Mouse (Mus musculus): ENCODE results near the gene Pcgf6. TPM values are rescaled to one million over a fixed set of nuclear protein-coding genes. Genes with fewer than 3 reads are reported as not detected.
"Not testable (repeated sequence)": the region's sequence is repeated elsewhere in the genome, so short reads cannot be mapped to it uniquely, and the experiment has no call there.

Pcgf6 gene
- total RNA-seq, 2 experiments from 2014 or later, result 17.3 to 19.0 TPM

DNA sequence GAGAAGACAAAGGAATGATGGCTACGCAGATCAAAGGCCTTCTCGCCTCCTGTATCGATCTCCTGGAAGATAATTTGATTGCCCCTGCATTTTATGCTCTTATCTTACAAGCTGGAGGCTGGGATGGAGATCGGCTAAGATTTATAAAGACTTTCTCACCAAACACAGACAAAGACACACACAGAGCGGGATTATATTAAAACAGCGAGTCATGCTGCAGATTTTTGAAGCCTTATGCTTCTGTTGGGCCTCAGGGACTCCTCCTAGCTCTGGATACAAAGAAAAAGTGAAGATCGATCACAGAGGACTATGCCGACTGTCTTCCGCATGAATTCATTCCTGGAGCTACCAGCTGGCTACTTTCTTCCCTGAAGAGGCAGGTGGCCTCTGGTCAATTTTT is 20.9 kb downstream of the Pcgf6 start:
- DNase-seq (ENCODE audit: low spot score in 2 of 2), result no peak

DNA sequence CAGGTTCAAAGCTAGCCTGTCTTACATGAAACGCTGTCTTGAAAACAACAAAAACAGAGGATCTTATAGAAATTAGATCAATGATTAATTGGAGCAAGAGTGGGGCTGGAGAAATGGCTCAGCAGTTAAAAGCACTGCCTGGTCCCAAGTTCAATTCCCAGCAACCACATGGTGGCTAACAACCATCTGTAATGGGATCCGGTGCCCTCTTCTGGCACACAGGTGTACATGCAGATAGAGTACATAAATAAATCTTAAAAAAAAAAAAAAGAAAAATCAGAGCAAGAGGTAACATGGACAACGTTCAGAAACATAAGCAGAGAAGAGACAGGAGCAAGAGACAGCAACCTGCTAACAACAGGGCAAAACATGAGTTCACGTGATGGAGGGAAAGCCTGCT is 24.2 kb downstream of the Pcgf6 start:
- no peak for DNase-seq (ENCODE audit: low spot score in 2 of 2)

DNA sequence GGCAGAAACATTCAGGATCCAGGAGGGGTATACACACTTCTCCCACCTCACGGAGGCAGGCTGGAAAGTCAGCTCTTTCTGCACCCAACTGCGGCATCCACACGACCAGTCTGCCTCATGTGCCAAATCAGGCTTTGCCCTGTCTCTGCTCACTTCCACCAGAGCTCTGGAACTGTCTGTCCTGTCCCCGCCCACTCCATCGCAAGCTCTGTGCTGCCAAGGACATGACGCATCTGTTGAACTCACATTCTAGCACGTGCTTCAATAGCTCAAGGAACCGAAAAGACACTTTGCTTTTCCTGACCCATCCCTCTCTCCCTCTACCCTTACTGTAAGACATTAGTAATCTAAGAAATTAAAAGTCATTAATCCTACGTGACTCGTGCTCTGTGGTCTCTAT is 25.8 kb downstream of the Pcgf6 start:
- peak; percentile 60 to 64 for DNase-seq (ENCODE audit: low spot score in 2 of 2)

DNA sequence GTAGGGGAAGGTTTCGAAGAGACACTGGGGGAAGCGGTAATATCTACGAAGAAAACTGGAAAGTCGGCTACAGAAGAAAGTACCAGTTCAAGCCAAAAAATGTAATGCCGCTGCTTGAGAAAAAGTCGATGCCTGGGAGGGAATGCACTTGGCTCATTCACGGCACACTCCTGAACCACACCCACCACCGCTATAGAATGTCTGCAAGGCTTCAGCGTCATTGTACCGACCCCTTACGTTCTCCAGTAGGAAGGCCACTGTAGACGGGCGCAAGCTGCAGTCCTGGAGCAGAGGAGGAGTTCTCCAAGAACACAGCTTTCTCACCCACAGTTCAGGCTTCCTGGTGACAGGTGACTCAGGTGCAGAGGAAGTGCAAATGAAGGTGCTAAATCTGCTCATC is 27.2 kb downstream of the Pcgf6 start:
- DNase-seq (ENCODE audit: low spot score in 2 of 2), result no peak

DNA sequence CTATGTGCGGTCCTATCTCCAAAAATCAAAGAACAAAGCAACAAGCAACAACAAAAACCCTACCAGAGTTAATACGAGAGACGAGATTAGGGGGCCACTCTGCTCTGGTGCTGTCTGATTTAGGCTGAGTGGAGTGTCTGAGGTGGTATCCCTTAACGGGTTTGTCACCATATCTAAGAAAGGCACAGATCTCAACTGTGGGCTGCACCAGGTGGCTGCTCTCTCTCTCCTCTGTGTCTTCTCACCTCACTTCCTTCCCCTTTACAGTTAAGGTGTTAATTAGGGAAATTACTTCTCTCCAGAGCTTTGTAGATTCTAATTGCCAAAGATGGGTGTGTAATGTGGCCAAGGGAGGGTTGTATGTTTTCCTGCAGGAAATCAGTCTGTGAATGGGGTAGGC is 28.0 kb downstream of the Pcgf6 start:
- no peak for DNase-seq (ENCODE audit: low spot score in 2 of 2)

DNA sequence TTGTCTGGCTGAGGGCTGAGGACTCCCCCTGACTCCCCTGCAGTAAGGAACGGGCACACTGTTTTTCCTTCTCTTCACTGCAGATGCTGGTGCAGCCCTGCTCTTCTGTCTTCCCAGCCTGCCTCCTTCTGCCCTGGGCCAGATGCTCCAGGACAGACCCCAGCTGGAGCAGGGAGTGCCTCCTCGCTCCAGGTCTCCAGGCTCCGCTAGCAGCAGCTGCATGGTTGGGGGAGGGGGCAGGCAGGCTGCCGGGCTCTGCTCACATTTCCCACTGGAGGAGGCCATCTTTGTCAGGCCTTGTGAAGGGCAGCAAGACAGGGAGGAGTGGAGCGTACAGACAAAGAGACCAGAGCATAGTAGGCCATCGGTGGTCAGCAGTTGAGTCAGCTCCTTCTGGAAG is 31.4 kb downstream of the Pcgf6 start:
- DNase-seq (ENCODE audit: low spot score in 2 of 2), result no peak

DNA sequence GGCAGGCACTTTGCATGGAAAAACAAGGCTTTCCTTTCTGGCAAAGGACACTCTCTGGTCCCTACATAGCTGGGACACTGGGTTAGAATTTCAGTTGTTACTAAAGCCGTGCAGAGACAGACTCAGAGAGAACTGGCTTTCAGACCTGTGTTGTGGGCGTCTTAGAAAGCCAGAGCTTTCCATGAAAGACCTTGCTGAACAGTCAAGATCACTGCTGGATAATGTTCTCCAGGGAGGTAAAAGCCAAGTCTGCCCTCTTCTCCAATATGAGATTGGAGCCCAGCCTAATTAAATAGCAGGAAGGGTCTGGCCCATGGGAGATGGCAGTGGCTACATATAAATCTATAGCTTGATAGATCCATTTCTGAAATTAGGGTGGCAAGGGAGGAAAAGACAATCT is 32.4 kb downstream of the Pcgf6 start:
- DNase-seq (ENCODE audit: low spot score in 2 of 2), result no peak

DNA sequence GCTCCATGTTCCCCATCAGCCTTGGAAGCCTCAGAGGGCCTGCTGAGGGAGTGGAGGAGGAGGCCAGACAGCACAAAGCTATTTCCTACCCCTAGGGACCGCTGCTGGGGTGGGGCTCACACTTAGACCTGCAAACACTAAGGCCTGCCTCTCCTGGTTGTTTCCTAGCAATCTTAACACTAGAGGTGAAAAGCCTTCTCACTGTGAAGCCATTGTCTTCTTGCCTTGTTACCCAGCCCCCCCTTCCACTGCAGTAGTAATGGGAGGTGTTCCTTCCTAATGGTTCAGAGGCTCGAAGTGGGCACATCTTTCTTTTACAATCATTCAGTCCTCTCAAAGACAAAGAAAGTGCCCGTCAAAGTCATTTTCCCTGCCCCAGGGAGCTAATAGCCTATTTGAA is 32.9 kb downstream of the Pcgf6 start:
- no peak for DNase-seq (ENCODE audit: low spot score in 2 of 2)

DNA sequence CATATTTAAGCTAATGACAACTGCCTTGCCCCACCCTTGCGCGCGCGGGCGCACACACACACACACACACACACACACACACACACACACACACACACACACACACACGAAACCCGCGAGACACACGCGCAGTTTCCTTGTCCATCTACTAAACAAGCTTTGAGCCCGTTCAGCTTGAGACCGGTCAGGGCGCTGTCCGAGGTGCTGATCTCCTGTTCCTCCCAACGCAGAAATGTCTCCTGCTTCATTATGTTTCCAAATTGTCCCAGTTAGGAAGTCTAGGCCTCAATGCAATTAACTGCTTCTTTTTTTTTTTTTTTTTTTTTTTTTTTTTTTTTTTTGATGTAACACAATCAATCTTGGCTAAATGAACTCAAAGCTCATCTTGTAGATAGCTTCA is 34.2 kb downstream of the Pcgf6 start:
- DNase-seq (ENCODE audit: low spot score in 2 of 2), result peak in 1 of 2 experiments; percentile 41

DNA sequence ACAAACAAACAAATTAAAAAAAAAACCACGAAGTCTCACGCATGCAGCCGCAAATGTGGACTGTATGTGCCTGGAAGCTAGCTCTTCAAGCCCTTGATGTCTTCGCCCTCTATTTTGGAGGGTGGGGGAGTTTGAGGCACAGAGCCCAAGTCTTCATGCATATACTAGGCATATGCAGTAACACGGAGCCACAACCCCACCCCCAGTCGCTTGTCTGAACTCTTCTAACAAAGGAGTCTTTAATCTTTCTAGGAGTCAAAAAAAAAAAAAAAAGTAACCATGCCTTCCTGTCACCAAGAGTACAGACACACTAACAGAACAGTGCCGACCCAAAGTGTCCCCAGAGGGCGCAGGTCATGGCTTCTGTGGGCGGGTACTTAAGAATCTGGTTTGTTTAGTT is 34.7 kb downstream of the Pcgf6 start:
- DNase-seq (ENCODE audit: low spot score in 2 of 2), result no peak

DNA sequence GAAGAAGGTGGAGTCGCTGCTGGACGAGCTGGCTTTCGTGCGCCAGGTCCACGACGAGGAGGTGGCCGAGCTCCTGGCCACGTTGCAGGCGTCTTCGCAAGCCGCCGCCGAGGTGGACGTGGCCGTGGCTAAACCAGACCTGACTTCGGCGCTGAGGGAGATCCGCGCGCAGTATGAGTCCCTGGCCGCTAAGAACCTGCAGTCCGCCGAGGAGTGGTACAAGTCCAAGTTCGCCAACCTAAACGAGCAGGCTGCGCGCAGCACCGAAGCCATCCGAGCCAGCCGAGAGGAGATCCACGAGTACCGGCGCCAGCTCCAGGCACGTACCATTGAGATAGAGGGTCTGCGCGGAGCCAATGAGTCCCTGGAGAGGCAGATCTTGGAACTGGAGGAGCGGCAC is 35.3 kb downstream of the Pcgf6 start:
- DNase-seq (ENCODE audit: low spot score in 2 of 2), result peak in 1 of 2 experiments; percentile 34

DNA sequence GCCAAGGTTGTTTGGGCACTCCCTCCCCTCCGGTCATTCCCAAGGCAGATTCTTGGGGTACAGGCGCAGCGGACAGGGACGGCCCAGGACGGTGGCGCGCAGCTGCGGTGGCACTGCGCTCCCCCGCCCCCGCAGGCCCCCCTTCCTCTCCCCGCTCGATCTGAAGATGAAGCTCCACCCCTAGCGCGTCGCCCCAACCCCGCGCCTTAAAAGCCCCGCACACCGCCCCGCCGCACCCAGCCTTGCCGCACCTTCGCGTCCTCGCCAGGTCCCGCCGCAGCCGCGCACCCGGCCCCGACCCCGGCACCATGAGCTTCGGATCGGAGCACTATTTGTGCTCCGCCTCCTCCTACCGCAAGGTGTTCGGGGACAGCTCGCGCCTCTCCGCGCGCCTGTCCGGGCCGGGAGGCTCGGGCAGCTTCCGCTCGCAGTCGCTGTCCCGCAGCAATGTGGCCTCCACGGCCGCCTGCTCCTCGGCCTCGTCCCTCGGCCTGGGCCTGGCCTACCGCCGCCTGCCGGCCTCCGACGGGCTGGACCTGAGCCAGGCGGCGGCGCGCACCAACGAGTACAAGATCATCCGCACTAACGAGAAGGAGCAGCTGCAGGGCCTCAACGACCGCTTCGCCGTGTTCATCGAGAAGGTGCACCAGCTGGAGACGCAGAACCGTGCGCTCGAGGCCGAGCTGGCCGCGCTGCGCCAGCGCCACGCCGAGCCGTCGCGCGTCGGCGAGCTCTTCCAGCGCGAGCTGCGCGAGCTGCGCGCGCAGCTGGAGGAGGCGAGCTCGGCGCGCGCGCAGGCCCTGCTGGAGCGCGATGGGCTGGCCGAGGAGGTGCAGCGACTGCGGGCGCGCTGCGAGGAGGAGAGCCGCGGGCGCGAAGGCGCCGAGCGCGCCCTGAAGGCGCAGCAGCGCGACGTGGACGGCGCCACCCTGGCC is 36.0 kb downstream of the Pcgf6 start, which contains the start of the genes Ina and Nt5c2:
Gene Ina, plus strand, starts transcription at position 252 of the 935 bp plus-strand sequence.
Gene Nt5c2, minus strand, starts transcription at position 707 of the 935 bp plus-strand sequence.
- peak; percentile 74 to 80 for DNase-seq (ENCODE audit: low spot score in 2 of 2)

DNA sequence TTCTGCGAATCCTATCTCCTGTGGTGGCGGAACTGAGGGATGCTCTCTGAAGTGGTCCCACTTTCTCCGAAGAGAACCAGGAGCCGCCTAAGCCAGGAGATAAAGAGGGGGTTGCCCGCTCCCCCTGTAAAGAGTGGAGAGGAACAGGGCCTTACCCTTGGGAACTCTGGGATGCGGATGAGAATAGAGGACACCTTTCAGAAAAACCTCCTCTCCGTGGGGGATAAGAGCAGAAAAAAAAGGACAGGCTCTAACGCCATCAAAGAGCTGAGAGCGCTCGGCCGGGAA is 36.6 kb downstream of the Pcgf6 start:
- DNase-seq (ENCODE audit: low spot score in 2 of 2), result no peak

DNA sequence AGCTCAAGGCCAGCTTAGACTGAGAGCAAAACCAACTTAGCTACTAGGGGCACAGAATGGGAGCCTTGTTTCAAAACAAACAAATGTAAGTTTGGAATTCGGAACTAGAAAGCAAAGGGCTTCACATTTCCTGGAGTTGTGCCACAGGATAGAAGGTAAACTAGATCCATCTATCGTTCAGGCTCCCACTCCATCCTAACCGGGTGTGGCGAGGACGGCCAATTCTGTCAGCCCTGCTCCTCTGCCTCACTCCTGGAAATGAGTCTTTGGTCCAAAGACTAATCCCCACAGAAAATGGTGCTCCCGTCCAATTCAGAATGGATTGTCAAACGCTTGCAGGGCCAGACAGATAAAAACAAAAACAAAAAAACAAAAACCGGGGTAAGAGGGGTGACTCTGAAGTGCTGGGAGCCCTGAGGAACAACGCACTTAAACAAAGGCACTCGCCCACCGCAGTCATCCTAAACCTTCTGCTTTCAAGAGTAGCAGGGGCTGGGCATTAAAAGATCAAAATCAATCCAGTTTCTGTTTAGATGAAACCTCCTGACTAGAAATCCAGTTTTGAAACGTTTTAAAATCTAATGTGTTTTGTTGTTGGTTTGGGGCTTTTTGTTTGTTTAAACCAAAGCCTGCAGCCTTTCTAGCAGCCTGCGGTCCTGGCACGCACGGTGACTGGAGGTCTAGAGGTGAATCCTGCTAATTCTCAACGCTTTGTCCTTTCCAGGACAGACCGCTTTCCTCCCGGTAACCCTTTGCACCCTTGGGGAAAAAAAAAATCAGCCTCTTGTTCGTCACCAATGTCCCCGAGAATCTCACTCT is 37.2 kb downstream of the Pcgf6 start:
- DNase-seq (ENCODE audit: low spot score in 2 of 2), result no peak

DNA sequence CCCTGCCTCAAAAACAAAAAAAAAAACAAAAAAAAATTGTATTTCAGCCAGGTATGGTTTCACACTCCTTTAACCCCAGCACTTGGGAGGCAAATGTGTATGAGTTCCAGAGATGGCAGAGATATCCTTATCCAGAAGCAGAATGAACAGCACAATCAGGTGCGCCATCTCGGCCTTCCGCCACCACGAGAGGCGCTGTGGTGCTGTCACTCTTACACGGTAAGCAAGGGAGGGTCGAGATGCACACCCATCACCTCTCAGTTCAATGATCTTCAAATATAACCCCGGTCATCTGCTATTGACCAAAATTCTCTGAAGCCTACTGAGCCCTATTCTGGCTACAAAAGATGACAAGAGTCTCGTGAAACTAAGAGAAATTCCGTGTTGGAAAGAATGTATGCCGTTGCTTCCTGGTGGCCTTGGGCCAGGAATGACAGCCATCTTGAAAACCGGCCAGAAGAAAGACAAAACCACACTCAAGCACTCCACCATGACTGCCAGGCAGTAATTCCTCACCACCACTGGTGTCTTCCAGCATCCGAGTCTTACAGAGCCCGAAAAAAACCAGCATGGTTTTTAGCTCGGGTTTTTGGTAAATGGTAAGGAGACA is 38.1 kb downstream of the Pcgf6 start:
- DNase-seq (ENCODE audit: low spot score in 2 of 2), result no peak

DNA sequence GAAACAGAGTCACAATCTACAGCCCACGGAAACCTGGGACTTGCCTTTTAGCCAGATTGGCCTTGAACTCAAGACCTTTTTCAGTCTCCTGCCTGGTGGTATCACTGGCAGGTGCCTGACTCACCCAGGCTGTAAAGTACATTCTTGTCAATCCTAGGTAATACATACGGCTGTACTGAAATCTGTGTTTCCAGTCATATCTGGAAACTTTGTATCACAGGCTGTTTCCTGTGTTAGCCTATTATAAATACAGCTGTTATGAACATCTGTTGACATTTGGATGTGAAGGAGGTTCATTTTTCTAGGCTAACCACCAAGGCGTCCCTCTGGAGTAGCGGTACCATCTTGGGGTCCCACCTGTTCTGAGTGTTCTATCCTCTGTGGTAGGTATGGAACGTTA is 40.8 kb downstream of the Pcgf6 start:
- DNase-seq (ENCODE audit: low spot score in 2 of 2), result no peak

DNA sequence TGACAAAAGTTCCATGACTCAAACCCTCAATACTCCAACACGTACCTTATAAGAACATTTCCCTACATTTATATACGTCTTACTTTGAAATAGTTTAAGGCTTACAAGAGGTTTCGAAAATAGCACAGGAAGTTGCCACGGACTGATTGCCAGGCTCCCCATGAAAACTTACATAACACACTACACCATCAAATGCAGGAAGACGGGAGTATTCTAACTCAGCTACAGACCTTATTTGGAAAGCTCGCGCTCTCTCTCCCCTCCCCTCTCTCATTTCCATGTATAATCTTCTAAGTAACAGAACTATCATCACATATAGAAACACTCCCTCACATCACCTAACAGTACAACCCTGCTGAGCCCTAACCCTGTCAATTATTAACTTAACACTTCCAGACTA is 41.3 kb downstream of the Pcgf6 start:
- no peak for DNase-seq (ENCODE audit: low spot score in 2 of 2)

DNA sequence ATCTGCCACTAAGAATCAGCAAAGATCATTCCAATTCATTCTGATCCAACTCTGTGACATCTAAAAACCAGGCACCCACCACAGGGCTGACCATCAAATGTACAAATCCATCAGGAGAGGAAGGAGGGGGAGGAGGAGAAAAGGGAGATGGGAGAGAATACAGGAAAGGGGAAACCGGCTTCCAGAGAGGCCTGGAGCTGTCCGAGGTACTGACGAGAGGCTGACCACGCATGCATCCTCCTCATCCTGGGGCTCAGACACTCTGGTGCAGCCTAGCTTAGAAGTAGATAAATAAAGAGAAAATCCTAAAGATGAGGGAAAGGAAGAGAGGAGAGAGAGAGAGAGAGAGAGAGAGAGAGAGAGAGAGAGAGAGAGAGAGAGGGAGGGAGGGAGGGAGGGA is 44.4 kb downstream of the Pcgf6 start:
- no peak for DNase-seq (ENCODE audit: low spot score in 2 of 2)

DNA sequence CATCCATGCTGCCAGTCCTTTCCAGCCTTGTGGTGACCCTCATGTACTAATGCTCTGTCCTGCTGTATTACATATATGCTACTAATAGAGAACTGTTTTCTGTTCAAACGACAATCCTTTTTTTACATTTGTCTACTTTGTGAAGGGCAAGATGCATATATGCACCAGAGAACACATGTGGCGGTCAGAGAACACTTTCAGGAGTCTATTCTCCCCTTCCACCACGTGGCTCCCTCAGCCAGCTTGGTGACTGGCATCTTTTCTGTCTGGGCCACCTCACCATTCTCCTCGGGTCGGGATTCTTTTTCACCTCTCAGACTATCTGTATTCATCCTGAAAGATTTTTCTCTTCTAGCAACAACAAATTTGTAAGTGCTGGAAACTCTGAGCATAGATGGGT is 44.8 kb downstream of the Pcgf6 start:
- DNase-seq (ENCODE audit: low spot score in 2 of 2), result no peak

DNA sequence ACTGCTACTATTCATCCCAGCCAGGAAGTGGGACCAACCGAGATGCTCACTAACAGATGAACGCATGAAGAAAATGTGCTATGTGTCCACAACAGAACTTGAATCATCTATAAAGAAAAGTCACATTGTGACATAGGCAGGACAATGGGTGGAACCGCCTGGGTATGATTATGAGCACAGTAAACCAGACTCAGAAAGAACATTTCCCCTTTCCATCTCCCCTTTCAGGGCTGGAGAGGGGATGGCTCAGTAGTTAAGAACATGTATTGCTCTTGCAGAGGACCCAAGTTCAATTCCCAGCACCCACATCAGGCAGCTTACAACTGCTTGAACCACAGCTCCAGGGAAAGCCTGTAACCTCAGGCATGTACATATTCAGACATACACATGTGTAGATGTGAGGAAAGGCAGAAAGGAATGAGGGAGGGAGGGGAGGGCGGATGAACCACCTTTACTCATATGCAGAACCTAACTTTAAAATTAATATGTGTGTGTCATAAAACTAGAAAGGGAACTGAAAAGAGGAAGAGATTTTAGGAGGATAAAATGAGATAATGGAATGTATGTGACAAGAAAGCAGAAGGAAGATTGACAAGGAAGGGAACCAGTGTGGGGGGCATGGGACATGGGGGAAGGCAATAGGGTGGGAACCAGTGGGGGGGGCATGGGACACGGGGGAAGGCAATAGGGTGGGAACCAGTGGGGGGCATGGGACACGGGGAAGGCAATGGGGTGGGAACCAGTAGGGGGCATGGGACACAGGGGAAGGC is 46.8 kb downstream of the Pcgf6 start:
- no peak for DNase-seq (ENCODE audit: low spot score in 2 of 2)

DNA sequence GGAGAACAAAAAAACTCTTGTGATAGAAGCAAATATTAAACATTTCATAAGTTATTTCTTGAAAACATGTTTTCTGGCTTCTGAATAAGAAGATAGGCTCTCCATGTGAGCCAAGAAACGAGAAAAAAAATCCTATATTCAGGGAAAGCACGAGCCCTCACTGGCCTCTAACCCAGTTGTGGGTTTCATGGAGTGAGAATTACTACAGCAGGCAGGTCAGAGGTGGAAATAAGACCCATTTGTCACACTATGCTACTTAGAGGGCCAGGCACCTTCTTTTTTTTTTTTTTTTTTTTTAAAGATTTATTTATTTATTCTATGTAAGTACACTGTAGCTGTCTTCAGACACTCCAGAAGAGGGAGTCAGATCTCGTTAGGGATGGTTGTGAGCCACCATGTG is 50.3 kb downstream of the Pcgf6 start:
- DNase-seq (ENCODE audit: low spot score in 2 of 2), result not testable (repeated sequence)

Measured in left cerebral cortex, adult 18-20 months (tissue).